Mouse (Mus musculus) mouse trophoblast stem cell (cell line): ENCODE results near the gene Nt5c.
"Not testable (repeated sequence)": the region's sequence is repeated elsewhere in the genome, so short reads cannot be mapped to it uniquely, and the experiment has no call there.

ENCODE experiments used
- in situ Hi-C, 2 experiments: fragments of 300-500 bp; cut with MseI, MboI; formaldehyde crosslinking; loops; 2 replicates in 1 of 2; 3 replicates in 1 of 2; pipeline ENCODE4 v1.15.1; 2025

The Nt5c gene

DNA sequence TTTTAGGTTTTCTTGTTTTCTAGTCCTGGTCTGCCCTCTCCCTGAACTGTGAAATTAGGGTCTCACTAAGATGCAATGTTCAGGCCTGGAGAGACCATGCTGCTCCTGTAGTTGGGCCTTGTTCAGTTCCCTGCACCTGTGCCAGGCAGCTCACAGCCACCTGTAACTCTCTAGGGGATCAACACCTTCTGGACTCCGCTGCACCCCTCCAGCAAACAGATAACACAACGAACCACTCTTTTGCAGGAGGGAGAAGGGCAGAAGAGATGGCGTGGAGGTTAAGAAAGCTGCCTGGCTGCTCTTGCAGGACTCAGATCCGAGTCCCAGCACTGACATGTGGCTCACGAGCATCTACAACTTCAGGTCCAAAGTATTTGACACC is 18.8 kb upstream of the Nt5c start:
- in situ Hi-C loops = no loop called here

DNA sequence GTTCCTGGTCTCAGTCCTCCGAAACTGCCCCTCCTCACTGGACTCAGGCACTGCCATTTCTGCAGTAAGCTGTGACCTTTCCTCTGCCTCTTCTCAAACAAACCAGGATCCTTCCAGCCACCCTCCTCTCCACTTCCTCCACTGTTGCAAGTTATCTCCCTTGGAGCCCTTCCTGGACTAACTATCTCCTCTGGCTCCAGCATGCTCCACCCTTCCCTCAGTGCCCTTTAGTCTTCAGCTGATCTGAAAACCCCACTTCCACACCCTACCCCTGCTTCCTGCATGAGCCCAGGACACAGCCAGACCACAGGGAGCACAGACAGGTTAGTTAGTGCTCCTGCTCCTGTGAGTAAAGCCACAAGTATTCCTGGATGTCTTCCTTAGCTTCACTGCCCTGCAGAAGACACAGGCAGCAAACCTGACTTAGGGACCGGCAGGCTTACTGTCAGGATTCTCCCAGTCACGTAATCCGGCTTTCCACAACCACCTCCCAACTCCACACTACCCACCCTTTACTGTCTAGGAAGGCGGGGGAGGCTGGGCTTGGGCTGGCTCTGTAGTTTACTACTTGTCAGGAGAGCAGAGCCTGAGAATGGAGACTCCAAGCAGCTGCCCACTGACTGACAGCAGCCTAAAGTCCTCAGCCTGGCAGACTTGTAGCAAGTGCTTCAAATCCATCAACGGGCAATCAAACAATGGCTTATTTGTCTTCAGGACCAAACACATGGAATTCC is 18.3 kb upstream of the Nt5c start:
- in situ Hi-C loops = no loop called here

DNA sequence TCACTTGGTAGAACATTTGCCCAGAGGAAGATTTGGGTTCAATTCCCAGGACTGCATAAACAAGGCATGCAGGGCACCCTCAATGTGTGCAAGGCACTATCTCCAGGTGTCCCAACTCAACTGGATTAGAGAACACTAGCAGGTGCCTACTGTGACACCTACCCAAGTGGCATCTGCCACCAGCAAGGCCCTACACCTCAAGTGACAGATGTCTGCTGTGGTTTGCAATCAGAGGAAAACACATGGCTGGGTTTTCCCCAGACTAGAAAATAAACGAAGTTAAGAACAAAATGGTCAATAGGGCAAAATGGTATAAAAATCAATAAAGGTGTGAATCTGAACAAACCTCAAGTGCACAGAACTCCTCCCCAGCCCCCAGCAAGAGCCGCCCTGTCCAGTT is 16.4 kb upstream of the Nt5c start:
- in situ Hi-C loops = no loop called here

DNA sequence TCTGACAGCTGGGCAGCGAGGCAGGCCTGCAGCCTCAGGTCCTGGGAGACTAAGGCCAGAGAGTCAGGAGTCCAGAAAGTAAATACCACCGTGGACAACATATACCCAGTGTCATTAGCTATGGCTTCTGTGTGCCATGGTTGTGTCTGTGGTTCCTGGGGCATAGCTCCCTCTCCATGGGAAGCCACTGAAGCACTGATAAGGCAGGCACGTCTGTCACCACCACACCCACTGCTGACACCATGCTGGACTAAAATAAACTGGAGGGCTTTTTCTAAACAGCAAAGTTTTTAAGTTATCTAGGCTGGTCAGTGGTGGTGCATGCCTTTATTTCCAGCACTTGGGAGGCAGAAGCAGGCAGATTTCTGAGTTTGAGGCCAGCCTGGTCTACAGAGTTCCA is 14.9 kb upstream of the Nt5c start:
- in situ Hi-C loops = no loop called here

DNA sequence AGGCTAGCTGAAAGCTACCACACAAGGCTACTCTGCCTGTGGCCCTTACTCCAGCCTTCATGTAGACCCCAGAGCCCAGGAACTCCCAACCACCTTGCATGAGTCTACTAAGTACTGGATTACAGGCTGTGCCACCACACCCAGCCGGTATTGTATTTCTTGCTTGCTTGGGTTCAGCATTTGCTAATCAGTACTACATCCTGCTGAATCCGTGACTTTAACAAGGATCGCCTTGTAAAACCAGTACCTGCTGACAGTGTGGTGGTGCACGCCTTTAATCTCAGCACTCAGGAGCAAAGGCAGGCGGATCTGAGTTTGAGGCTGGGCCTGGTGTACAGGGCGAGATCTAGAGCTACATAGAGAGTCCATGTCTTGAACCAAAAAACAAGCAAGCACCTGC is 11.0 kb upstream of the Nt5c start:
- in situ Hi-C loops = no loop called here

DNA sequence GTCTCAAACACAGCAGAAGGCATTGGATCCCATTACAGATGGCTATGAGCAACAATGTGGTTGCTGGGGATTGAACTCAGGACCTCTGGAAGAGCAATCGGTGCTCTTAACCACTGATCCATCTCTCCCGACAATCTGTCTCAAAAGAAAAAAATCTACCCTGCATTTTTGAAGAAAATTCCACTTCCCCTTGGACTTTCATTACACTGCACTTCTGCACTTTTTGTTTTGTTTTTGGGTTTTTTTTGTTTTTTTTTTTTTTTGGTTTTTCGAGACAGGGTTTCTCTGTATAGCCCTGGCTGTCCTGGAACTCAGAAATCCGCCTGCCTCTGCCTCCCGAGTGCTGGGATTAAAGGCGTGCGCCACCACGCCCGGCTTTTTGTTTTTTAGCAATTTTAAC is 4.9 kb upstream of the Nt5c start:
- in situ Hi-C loops = not testable (repeated sequence)

DNA sequence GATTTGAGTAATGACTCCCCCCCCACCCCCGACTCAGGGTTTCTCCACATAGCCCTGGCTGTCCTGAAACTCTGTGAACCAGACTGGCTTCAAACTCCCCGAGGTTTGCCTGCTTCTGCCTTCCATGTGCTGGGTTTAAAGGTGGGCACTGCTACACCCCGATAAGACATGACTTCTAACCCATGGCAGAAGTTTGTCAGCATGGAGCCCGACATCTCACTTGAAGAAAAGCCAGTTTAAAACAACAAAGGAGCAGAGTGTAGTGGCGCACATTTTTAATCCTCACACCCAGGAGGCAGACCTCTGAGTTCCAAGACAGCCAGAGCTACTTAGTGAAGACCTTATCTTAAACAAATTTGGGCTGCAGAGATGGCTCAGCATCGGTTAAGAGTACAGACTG is 725 bp upstream of the Nt5c start:
- in situ Hi-C loops = no loop called here

DNA sequence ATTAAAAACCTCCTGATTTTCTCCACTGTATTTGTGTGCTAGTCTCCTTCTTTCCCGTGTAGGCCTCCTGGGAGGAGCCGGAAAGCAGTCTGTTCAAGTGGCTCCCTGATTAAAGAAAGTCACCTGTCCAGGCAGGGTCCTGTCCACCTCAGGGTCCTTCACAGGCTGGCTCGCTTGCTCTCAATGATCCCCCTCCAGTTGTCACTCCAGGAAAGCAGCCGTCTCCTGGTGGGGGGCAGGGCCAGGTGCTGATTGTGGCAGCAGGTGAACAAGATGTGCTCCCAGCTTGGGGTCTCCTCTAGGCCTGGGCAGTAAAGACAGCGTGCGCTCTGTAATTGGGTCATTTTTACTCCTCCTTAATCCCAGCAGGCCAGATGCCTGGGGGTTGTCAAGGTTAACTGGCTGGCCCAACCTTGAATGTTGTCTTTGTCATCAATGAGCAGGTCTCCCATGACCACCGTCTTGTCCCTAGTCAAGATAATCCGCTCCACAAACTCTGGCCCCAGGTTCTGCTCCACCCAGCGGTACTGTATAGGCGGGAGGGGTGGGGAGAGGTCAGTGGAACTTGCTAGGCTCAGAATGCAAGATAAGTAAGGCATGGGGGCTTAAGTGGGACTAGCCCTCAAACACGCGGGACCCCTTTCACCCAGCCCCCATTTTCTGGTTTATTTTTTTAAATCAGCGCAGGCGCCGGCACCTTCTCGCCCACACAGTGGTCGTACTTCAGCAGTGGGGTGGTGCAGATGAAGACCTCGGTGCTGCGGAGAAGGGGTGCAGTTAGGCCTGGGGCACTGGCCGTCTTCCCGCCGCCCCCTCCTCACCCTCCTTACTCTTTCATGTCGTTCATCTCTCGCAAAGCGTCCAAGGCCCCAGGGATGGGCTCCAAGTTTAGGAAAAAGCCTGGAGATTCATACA is 964 bp downstream of the Nt5c start:
- in situ Hi-C loops = no loop called here

DNA sequence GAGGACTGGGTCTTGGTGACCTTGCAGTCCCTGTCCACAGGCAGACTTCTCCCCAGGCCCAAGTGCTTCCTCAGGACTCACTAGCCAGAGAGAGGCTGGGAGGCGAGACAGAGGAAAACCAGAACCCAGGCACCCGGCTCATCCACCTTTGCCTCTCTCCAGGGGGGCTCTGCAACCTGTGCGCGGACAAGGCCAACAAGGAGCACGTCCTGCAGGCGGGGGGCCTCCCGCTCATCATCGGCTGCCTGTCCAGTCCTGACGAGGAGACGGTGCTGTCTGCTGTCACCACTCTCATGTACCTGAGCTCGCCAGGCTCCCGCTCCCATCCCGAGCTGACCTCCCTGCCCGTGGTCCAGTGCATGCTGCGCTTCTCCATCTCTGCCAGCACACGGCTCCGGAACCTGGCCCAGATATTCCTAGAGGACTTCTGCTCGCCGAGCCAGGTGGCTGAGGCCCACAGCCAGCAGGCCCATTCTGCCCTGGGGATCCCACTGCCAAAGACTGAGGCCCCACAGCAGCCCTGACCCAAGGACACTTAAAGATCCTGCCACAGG is 3.0 kb downstream of the Nt5c start:
- in situ Hi-C loops = no loop called here

DNA sequence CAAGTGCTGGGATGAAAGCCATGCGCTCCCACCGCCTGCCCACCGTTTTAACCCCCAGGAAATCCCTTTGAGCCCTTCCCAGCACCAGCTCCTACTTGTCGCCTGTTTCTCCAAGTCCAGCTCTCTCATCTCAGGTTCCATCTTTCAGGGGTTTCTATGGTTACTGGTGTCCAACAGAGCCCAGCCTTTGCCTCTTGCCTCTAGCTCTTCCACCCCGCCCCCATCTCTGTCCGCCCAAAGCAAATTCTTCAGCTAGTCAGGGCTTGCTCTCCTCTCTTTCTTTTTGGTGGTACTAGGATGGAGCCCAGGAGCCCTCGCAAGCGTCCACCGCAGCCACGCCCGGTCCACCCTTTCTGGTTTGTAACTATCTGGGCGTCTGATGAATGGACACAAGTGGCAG is 6.5 kb downstream of the Nt5c start:
- in situ Hi-C loops = no loop called here

DNA sequence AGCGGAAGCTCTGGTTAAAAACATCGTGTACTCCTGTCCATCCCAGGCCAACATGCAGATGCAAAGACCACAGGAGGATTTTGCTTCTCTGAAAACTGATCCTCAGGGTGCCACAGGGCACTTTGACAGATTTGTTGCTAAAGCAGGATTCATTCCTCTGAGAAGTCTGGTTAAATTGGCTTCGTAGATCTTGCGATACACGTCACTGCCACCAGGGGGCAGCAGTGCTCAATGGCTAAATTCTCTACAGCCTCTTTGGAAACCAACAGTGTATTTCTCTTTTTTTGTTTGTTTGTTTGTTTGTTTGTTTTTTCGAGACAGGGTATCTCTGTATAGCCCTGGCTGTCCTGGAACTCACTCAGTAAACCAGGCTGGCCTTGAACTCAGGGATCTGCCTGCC is 7.9 kb downstream of the Nt5c start:
- in situ Hi-C loops = no loop called here

DNA sequence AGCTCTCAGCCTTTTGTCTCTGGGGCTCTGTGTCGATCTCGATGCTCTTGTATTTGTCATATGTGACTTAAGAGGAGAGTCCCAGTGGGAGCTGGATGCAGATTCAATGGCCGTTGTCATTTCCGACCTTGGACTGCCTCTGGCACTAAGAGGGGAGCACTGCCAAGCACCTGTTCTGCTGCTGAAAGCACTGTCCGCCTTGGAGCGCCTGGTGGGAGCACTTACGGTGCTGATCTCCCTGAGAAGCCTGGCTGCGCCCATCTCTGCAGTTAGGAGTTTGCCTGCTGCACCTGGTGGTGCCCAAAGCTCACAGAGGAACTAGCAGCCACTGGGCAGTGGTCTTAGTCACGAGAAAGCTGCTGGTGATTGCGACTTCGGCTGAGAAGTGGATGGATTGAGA is 8.4 kb downstream of the Nt5c start:
- in situ Hi-C loops = no loop called here

DNA sequence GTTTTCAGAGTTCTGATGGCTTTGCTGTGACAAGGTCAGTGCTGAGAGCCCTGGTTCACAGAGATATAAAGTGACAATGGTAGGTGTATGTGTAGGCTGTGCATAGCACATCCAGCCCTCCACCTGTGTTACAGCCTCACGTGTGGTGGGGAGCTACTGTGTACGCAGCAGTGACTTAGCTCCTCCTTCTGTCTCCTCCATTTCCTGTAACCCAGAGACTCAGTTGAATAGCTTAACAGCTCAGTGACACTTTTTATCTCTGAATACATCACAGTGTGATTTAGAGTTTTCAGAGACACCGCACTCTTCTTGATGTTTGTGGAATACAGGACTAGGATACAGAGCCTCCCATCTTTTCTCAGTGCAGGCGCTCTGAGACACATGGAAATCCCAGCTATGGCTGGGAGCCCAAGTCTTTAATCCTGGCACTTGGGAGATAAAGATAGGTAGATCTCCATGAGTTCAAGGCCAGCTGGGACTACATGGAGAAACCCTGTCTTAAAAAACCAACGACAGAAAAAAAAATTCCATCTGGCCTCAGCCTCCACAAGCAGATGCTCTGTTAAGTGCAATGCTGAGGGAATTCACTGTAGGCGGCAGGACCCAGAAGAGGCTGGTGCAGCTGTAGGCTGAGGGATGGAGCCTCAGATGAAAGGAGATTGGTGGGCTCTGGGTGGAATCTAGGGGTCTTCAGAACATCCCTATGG is 10.0 kb downstream of the Nt5c start:
- in situ Hi-C loops = no loop called here

DNA sequence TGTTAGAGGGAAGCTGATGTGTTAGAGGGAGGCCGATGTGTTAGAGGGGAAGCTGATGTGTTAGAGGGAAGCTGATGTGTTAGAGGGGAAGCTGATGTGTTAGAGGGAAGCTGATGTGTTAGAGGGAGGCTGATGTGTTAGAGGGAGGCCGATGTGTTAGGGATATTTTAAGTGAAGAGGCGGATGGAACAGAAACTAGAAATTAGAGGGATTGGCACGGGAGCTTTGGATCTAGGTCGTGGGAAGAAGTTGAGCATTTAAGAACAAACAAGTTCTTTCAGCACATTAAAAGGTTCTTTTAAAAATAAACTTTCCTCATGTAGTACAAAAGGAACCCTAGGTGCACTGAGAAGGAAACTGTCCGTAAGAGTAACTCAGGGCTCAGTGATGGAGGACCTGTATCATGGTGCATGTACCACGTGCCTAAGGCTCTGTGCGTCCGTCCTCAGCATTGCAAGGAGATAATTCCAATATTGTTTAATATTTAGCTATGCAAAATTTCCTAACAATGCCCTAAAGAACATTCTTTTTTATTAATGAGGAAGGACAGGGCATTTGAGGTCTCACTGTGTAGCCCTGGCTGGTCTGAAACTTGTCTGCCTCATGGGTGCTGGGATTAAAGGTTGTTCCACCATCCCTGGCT is 13.2 kb downstream of the Nt5c start:
- in situ Hi-C loops = no loop called here

DNA sequence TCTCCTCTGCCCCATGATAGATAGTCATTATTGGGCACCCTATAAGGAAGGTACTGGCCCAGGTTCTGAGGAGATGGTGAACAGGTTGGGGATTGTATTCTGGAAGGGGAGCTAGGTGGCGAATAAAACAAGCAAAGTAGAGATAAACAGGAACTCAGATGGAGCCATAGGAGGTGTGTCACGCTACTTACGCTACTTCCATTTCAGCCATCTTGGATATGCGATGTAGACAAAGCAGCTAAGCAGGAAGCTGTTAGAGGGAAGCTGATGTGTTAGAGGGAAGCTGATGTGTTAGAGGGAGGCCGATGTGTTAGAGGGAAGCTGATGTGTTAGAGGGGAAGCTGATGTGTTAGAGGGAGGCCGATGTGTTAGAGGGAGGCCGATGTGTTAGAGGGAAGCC is 14.3 kb downstream of the Nt5c start:
- in situ Hi-C loops = not testable (repeated sequence)

DNA sequence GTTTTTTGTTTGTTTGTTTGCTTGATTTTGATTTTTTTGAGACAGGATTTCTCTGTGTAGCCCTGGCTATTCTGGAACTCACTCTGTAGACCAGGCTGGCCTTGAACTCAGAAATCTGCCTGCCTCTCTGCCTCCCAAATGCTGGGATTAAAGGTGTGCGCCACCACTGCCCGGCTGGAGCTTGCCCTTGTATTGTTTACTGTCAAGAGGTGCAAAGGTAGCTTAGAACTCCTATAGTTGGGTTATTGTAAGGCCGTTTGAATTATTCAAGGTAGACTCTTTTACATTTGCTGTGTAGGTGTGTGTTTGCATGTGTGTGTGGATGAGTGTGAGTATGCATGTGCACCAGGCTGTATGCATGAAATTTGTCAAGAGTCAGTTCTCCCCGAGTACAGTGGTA is 15.0 kb downstream of the Nt5c start:
- in situ Hi-C loops = not testable (repeated sequence)

DNA sequence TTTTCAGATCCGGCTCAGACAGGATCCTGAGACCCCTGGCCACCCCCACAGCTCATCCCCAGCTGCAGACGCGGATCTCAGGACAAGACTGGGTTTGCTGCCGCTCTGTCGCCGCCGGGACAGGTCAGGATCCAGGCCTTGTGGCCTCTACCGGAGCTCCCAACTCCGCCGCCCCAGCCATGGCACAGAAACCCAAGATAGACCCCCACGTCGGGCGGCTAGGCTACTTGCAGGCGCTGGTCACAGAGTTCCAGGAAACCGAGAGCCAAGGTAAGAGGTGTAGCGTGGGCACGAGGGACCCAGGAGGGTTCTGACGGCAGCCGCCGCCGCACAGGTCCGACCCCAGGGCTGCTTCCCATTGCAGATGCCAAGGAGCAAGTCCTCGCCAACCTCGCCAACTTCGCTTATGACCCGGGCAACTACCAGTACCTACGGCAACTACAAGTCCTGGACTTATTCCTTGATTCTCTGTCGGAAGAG is 15.9 kb downstream of the Nt5c start:
- in situ Hi-C loops = no loop called here

DNA sequence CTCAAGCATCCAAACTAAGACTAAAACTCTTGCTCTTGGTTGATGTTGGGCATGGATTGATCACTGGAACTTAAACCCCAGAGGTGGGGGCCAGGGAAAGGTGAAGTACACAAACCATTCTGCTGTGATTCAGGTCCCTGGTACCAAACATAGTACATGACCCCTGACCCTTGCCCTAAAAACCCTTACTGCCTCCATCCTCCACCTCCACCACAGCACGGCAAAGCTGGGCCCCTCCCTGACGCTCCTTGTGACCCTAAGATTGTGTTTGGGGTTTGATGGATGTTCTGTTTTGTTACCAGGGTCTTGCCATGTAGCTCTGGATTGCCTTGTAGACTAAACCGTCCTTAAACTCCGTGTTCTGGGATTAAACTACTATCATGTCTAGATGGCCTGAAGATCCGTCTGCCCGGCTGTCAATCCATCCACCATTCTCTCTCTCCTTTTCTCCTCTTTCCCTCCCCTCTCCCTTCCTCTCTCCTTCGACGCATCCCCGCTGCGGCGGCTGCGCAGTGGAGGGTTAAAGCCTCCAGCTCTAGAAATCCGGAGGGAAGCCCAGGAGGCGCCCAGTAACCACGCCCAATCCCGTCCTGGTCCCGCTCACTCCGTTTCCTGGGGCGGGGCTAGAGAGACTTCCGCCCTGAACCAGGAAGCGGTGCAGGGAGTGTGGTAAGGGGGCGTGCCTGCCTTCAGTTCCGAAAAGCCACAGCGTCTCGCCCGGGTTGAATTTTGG is 16.5 kb downstream of the Nt5c start, which contains the start of gene Armc7:
TSS of gene Armc7 (plus strand) at position 643 of the 733 bp plus-strand sequence.
- in situ Hi-C loops = no loop called here

DNA sequence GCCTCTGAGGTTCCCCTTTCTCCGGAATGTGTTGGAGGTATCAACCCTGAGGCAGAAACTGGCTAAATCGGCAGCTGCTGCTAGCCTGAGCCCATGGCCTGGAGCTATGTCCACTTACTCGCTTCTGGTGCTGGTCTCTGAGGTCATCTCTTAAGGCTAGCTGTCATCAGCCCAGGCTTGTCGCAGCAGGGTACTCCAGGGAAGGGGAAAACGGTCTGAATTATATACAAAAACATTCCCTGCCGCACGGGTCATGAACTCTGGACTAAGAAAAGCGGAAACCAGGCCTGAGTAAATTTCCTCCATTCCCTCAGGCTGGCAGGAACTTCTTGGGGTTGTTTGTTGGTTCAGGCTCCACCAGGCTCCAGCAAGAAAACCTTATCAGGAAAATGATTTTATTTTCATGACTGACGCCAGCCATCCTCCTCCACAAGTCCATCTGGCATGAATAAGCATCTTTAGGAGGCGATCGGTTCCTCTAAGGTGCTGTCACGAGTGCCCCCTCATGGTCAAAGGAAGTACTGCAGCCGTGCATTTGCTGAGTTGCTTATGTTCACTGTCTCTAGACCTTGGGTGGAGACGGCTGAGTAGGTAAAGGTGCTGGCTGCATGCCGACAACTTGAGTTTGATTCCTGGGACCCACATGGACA is 17.9 kb downstream of the Nt5c start:
- in situ Hi-C loops = no loop called here

DNA sequence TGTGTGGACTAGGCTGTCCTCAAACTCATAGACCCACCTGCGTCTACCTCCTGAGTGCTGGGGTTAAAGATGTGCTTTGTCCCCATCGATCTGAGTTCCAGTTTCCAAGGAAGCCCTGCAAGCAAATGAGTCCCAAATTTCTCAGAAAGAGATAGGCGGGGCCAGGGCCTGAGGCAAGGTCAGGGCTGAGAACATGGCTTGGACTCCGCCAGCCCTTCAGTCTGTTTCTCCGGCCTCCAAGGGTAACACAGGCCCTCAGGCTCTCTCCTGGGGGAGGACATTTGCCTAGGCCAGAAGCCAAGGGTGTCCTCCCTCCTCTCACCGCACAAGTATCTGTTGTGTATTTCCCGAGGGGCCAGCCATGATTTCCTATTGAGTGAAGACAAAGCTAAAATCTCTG is 19.5 kb downstream of the Nt5c start:
- in situ Hi-C loops = no loop called here
